Mouse (Mus musculus) CH12.LX (cell line): ENCODE results near the gene Cldn13. TPM values are rescaled to one million over a fixed set of nuclear protein-coding genes. Genes with fewer than 3 reads are reported as not detected.

Source experiments
- DNase-seq: peaks from one replicate; pipeline ENCODE4 v3.0.0-alpha.2; 2013; ENCODE audit errors: extremely low read depth
- H3K27ac ChIP-seq: 2 replicates; pipeline ENCODE4 v1.5.1; 2012; ENCODE audit warnings: low read depth, mild to moderate bottlenecking, control low read depth, moderate library complexity; ENCODE audit not compliant: insufficient read depth
- H3K27me3 ChIP-seq: replicated peaks from 2 replicates; pipeline ENCODE3; 2012; ENCODE audit warnings: inconsistent platforms
- H3K36me3 ChIP-seq, 2 experiments: replicated peaks in 1 of 2; 2 replicates each; pipeline versions ENCODE3 to v1.6.1; 2012; ENCODE audit warnings: inconsistent platforms in 1 of 2, low read length in 1 of 2, mild to moderate bottlenecking in 1 of 2, mixed read lengths in 1 of 2, moderate library complexity in 1 of 2; ENCODE audit not compliant: control insufficient read depth in 1 of 2, insufficient read depth in 1 of 2
- H3K4me1 ChIP-seq, 2 experiments: 2 replicates each; pipeline ENCODE4 v1.6.1; 2012; ENCODE audit warnings: inconsistent platforms in 1 of 2, moderate library complexity in 1 of 2; ENCODE audit not compliant: insufficient read depth in 2 of 2, control insufficient read depth in 1 of 2
- H3K4me2 ChIP-seq: 2 replicates; pipeline ENCODE4 v1.6.1; 2012; ENCODE audit warnings: low read depth, mild to moderate bottlenecking, control low read depth; ENCODE audit not compliant: poor library complexity, insufficient read depth, severe bottlenecking
- H3K4me3 ChIP-seq, 3 experiments: fragments of 150-350 bp in 1 of 3; sonication (generic) in 1 of 3; replicated peaks in 1 of 3; 2 replicates each; pipeline versions ENCODE3 to v1.5.1; 2011 to 2012; ENCODE audit warnings: low read depth in 2 of 3, low read length in 2 of 3, mild to moderate bottlenecking in 2 of 3, moderate library complexity in 2 of 3, control low read depth in 1 of 3, improper control_type of control experiment in 1 of 3, inconsistent platforms in 1 of 3, mixed read lengths in 1 of 3; ENCODE audit not compliant: poor library complexity in 1 of 3
- H3K79me2 ChIP-seq: replicated peaks from 2 replicates; pipeline ENCODE4 v1.6.1; 2012; ENCODE audit warnings: mild to moderate bottlenecking, moderate library complexity; ENCODE audit not compliant: control insufficient read depth, poor library complexity, insufficient read depth, severe bottlenecking; ENCODE audit errors: extremely low read depth
- H3K9ac ChIP-seq: 2 replicates; pipeline ENCODE4 v1.6.1; 2012; ENCODE audit warnings: low read depth, mild to moderate bottlenecking, control low read depth, moderate library complexity; ENCODE audit not compliant: insufficient read depth
- H3K9me3 ChIP-seq: replicated peaks from 2 replicates; pipeline ENCODE3; 2012; ENCODE audit warnings: low read length, inconsistent platforms, mixed read lengths
- BHLHE40 ChIP-seq: IDR thresholded peaks from 2 replicates; pipeline ENCODE4 v1.6.1; 2011; ENCODE audit warnings: mild to moderate bottlenecking, low read depth, low read length, improper control_type of control experiment
- CTCF ChIP-seq, 2 experiments: IDR thresholded peaks in 1 of 2; conservative IDR thresholded peaks in 1 of 2; 2 replicates each; pipeline ENCODE4 v1.5.1; 2011 to 2012; ENCODE audit warnings: low read depth in 2 of 2, low read length in 2 of 2, improper control_type of control experiment in 1 of 2, inconsistent platforms in 1 of 2, mild to moderate bottlenecking in 1 of 2, moderate library complexity in 1 of 2
- E2F4 ChIP-seq: IDR thresholded peaks from 2 replicates; pipeline ENCODE4 v1.6.1; 2011; ENCODE audit warnings: low read depth, low read length, improper control_type of control experiment; ENCODE audit not compliant: insufficient replicate concordance
- ELF1 ChIP-seq: IDR thresholded peaks from 2 replicates; pipeline ENCODE4 v1.6.1; 2014; ENCODE audit warnings: low read depth, mild to moderate bottlenecking, inconsistent platforms, low read length, improper control_type of control experiment
- ETS1 ChIP-seq: conservative IDR thresholded peaks from 2 replicates; pipeline ENCODE4 v1.6.1; 2012; ENCODE audit warnings: low read depth, mild to moderate bottlenecking, inconsistent platforms, low read length, improper control_type of control experiment, moderate library complexity
- IRF4 ChIP-seq: IDR thresholded peaks from 2 replicates; pipeline ENCODE4 v1.6.1; 2014; ENCODE audit warnings: low read depth, mild to moderate bottlenecking, inconsistent platforms, low read length, improper control_type of control experiment
- JUN ChIP-seq: IDR thresholded peaks from 2 replicates; pipeline ENCODE4 v1.6.1; 2011; ENCODE audit warnings: low read depth, mild to moderate bottlenecking, low read length, improper control_type of control experiment, moderate library complexity; ENCODE audit not compliant: insufficient read depth
- KAT2A ChIP-seq: IDR thresholded peaks from 2 replicates; pipeline ENCODE4 v1.6.1; 2012; ENCODE audit warnings: low read length, improper control_type of control experiment, inconsistent platforms; ENCODE audit not compliant: insufficient replicate concordance
- MAFK ChIP-seq: IDR thresholded peaks from 2 replicates; pipeline ENCODE4 v1.6.1; 2011; ENCODE audit warnings: low read length, improper control_type of control experiment; ENCODE audit not compliant: insufficient replicate concordance
- MAX ChIP-seq: IDR thresholded peaks from 2 replicates; pipeline ENCODE4 v1.6.1; 2011; ENCODE audit warnings: low read length, improper control_type of control experiment
- MEF2A ChIP-seq: IDR thresholded peaks from 2 replicates; pipeline ENCODE4 v1.6.1; 2014; ENCODE audit warnings: low read depth, mild to moderate bottlenecking, inconsistent platforms, low read length, improper control_type of control experiment, borderline replicate concordance
- MYC ChIP-seq: IDR thresholded peaks from 2 replicates; pipeline ENCODE4 v1.6.1; 2011; ENCODE audit warnings: low read depth, mild to moderate bottlenecking, improper control_type of control experiment, low read length
- NRF1 ChIP-seq: IDR thresholded peaks from 2 replicates; pipeline ENCODE4 v1.6.1; 2014; ENCODE audit warnings: low read depth, mild to moderate bottlenecking, inconsistent platforms, low read length, improper control_type of control experiment, moderate library complexity
- PAX5 ChIP-seq: IDR thresholded peaks from 2 replicates; pipeline ENCODE4 v1.6.1; 2012; ENCODE audit warnings: low read length, inconsistent platforms, mixed read lengths
- POLR2A ChIP-seq: IDR thresholded peaks from 2 replicates; pipeline ENCODE4 v1.6.1; 2011; ENCODE audit warnings: low read depth, mild to moderate bottlenecking, improper control_type of control experiment, low read length
- RAD21 ChIP-seq: IDR thresholded peaks from 2 replicates; pipeline ENCODE4 v1.6.1; 2011; ENCODE audit warnings: low read depth, mild to moderate bottlenecking, low read length, improper control_type of control experiment, moderate library complexity
- RCOR1 ChIP-seq: conservative IDR thresholded peaks from 2 replicates; pipeline ENCODE4 v1.6.1; 2012; ENCODE audit warnings: low read depth, mild to moderate bottlenecking, inconsistent platforms, low read length, improper control_type of control experiment
- SMC3 ChIP-seq: IDR thresholded peaks from 2 replicates; pipeline ENCODE4 v1.6.1; 2011; ENCODE audit warnings: low read depth, low read length, improper control_type of control experiment
- UBTF ChIP-seq: IDR thresholded peaks from 2 replicates; pipeline ENCODE4 v1.6.1; 2012; ENCODE audit warnings: low read depth, mild to moderate bottlenecking, inconsistent platforms, low read length, improper control_type of control experiment, moderate library complexity
- ZC3H11A ChIP-seq: IDR thresholded peaks from 2 replicates; pipeline ENCODE4 v1.6.1; 2012; ENCODE audit warnings: low read depth, mild to moderate bottlenecking, inconsistent platforms, low read length, improper control_type of control experiment
- ZMIZ1 ChIP-seq: IDR thresholded peaks from 2 replicates; pipeline ENCODE4 v1.6.1; 2012; ENCODE audit warnings: low read depth, mild to moderate bottlenecking, inconsistent platforms, low read length, improper control_type of control experiment
- ZNF384 ChIP-seq: IDR thresholded peaks from 2 replicates; pipeline ENCODE4 v1.6.1; 2012; ENCODE audit warnings: low read depth, low read length, improper control_type of control experiment, inconsistent platforms
- dilution Hi-C: fragments of 300-500 bp; cut with MboI; formaldehyde crosslinking; loops from 2 replicates; pipeline ENCODE4 v1.14.3; 2020; ENCODE audit warnings: low sequenced_read_pairs; ENCODE audit not compliant: extremely low pct_unique_long_range_greater_than_20kb, extremely low pct_ligation_motif_present
- in situ Hi-C: fragments of 300-500 bp; cut with MboI; formaldehyde crosslinking; loops from 3 replicates; pipeline ENCODE4 v1.14.3; 2019; ENCODE audit warnings: low sequenced_read_pairs, low pct_ligation_motif_present, low pct_unique_long_range_greater_than_20kb, mixed read lengths
- polyA plus RNA-seq: library from polyadenylated mRNA; unstranded; fragments of >175 nt; gene quantifications from 2 replicates; pipeline ENCODE4 v1.2.1, GENCODE M21; 2012; ENCODE audit warnings: low read depth; ENCODE audit not compliant: insufficient read length
- total RNA-seq, 2 experiments: library from RNA; depleted of rRNA; stranded (reverse); fragments of 300-350 nt in 1 of 2; fragments of >200 nt in 1 of 2; gene quantifications; 2 replicates each; pipeline ENCODE4 v1.2.3; 2012 to 2014

Gene Cldn13
- total and polyA plus RNA-seq, 3 experiments: not detected

GRCm38 (mm10) chr5:134913352-134913751 is 2.0 kb downstream of the Cldn13 start:
- no peak for DNase-seq
- peaks cover 71% of the 10 kb centered on the region for H3K27me3 ChIP-seq
- H3K4me3 ChIP-seq: no peak overlapping the region
- no peak overlapping the region for H3K9ac ChIP-seq
- no peak overlapping the region for H3K4me2 ChIP-seq
- H3K9me3 ChIP-seq: peaks cover 12% of the 10 kb centered on the region
- H3K36me3 ChIP-seq: no peaks in the 10 kb centered on the region
- no peak overlapping the region for H3K27ac ChIP-seq
- TF ChIP-seq BHLHE40 (no peak), RAD21 (no peak), JUN (no peak), ZC3H11A (no peak)
- H3K79me2 ChIP-seq: no peaks in the 10 kb centered on the region
- in situ Hi-C loops: loop anchor here (25.0 kb wide), 2 partner anchors 176 to 199 kb away; partner anchors contain the start of gene Eln
- no peaks in the 10 kb centered on the region for H3K4me1 ChIP-seq
- dilution Hi-C loops: no loop called here

GRCm38 (mm10) chr5:134911901-134912300 is 3.4 kb downstream of the Cldn13 start:
- H3K79me2 ChIP-seq: no peaks in the 10 kb centered on the region
- TF ChIP-seq ELF1: no peak
- TF ChIP-seq RCOR1: no peak
- no peak for TF ChIP-seq SMC3
- no peak for TF ChIP-seq ZMIZ1
- TF ChIP-seq RAD21: no peak
- TF ChIP-seq E2F4: no peak
- no peak for TF ChIP-seq MAX
- no peak for TF ChIP-seq ZNF384
- TF ChIP-seq MEF2A: no peak
- no peak for TF ChIP-seq NRF1
- no peak for TF ChIP-seq MYC
- no peak for TF ChIP-seq MAFK
- TF ChIP-seq PAX5: no peak
- no peak for TF ChIP-seq IRF4
- TF ChIP-seq ETS1: no peak
- no peak for TF ChIP-seq JUN
- no peak for TF ChIP-seq CTCF (conservative IDR thresholded peaks at IDR 0.05 in 1 of 2, IDR thresholded peaks at IDR 0.05 in 1 of 2; ENCODE audit: low read depth in 2 of 2, low read length in 2 of 2)
- no peak for TF ChIP-seq KAT2A
- TF ChIP-seq POLR2A: no peak
- TF ChIP-seq UBTF: no peak
- H3K36me3 ChIP-seq: no peaks in the 10 kb centered on the region
- dilution Hi-C loops (no loop called here), in situ Hi-C loops (loop anchor here (25.0 kb wide), 2 partner anchors 175 to 200 kb away; partner anchors contain the start of gene Eln)
- H3K9ac ChIP-seq: no peak overlapping the region
- peaks cover 4% of the 10 kb centered on the region for H3K9me3 ChIP-seq
- H3K27me3 ChIP-seq: peaks cover 77% of the 10 kb centered on the region
- H3K4me3 ChIP-seq: no peak overlapping the region
- no peak for DNase-seq
- H3K4me1 ChIP-seq: no peaks in the 10 kb centered on the region
- no peak overlapping the region for H3K4me2 ChIP-seq
- H3K27ac ChIP-seq: no peak overlapping the region
